Mouse (Mus musculus) MEL (cell line): ENCODE results near the gene Nuf2. TPM values are rescaled to one million over a fixed set of nuclear protein-coding genes. Genes with fewer than 3 reads are reported as not detected.
A peak's percentile ranks its signal among the peaks of the same experiment; 100 is the strongest.

Experiments used
- DNase-seq: peaks from one replicate; pipeline ENCODE4 v3.0.0; 2011; ENCODE audit warnings: low read depth, low spot score
- H3K27ac ChIP-seq: 2 replicates; pipeline ENCODE4 v1.5.1; 2012; ENCODE audit warnings: low read depth, mild to moderate bottlenecking, control low read depth, low read length, moderate library complexity; ENCODE audit not compliant: control insufficient read depth
- H3K27me3 ChIP-seq, 2 experiments: fragments of 150-350 bp in 1 of 2; sonication (generic) in 1 of 2; 2 replicates each; pipeline ENCODE4 v1.6.1; 2012; ENCODE audit warnings: low read length in 2 of 2, mild to moderate bottlenecking in 2 of 2, improper control_type of control experiment in 1 of 2, moderate library complexity in 1 of 2; ENCODE audit not compliant: insufficient read depth in 2 of 2, control insufficient read depth in 1 of 2
- H3K36me3 ChIP-seq, 2 experiments: 2 replicates each; pipeline ENCODE4 v1.6.1; 2012 to 2014; ENCODE audit warnings: low read length in 2 of 2, improper control_type of control experiment in 1 of 2, inconsistent platforms in 1 of 2, mild to moderate bottlenecking in 1 of 2; ENCODE audit not compliant: insufficient read depth in 2 of 2, control insufficient read depth in 1 of 2
- H3K4me1 ChIP-seq, 2 experiments: fragments of 150-350 bp in 1 of 2; sonication (generic) in 1 of 2; 2 replicates each; pipeline ENCODE4 v1.6.1; 2012; ENCODE audit warnings: low read length in 2 of 2, improper control_type of control experiment in 1 of 2, mild to moderate bottlenecking in 1 of 2; ENCODE audit not compliant: insufficient read depth in 2 of 2, control insufficient read depth in 1 of 2
- H3K4me3 ChIP-seq, 2 experiments: fragments of 150-350 bp in 1 of 2; sonication (generic) in 1 of 2; 2 replicates each; pipeline ENCODE4 v1.5.1; 2012; ENCODE audit warnings: low read depth in 2 of 2, low read length in 2 of 2, mild to moderate bottlenecking in 2 of 2, moderate library complexity in 2 of 2, control low read depth in 1 of 2, improper control_type of control experiment in 1 of 2; ENCODE audit not compliant: control insufficient read depth in 1 of 2, insufficient read depth in 1 of 2
- H3K79me2 ChIP-seq: 2 replicates; pipeline ENCODE4 v1.6.1; 2012; ENCODE audit warnings: mild to moderate bottlenecking, low read length, moderate library complexity; ENCODE audit not compliant: control insufficient read depth, poor library complexity, insufficient read depth
- H3K9ac ChIP-seq: 2 replicates; pipeline ENCODE4 v1.6.1; 2012; ENCODE audit warnings: low read depth, mild to moderate bottlenecking, control low read depth, low read length, moderate library complexity; ENCODE audit not compliant: control insufficient read depth, poor library complexity, severe bottlenecking
- H3K9me3 ChIP-seq: fragments of 150-350 bp; sonication (generic); replicated peaks from 2 replicates; pipeline ENCODE4 v1.6.1; 2012; ENCODE audit warnings: mild to moderate bottlenecking, low read length, improper control_type of control experiment, moderate library complexity; ENCODE audit not compliant: insufficient read depth
- BHLHE40 ChIP-seq: IDR thresholded peaks from 2 replicates; pipeline ENCODE4 v1.6.1; 2012; ENCODE audit warnings: low read depth, mild to moderate bottlenecking, inconsistent platforms, low read length, improper control_type of control experiment, borderline replicate concordance
- CHD1 ChIP-seq: IDR thresholded peaks from 2 replicates; pipeline ENCODE4 v1.6.1; 2012; ENCODE audit warnings: low read depth, mild to moderate bottlenecking, inconsistent platforms, low read length, improper control_type of control experiment
- CTCF ChIP-seq, 3 experiments: IDR thresholded peaks in 2 of 3; conservative IDR thresholded peaks in 1 of 3; 2 replicates each; pipeline ENCODE4 v1.5.1; 2011 to 2012; ENCODE audit warnings: low read length in 3 of 3, low read depth in 2 of 3, mild to moderate bottlenecking in 2 of 3, improper control_type of control experiment in 1 of 3, inconsistent platforms in 1 of 3, mixed read lengths in 1 of 3, moderate library complexity in 1 of 3; ENCODE audit not compliant: control insufficient read depth in 1 of 3, insufficient read depth in 1 of 3, poor library complexity in 1 of 3, severe bottlenecking in 1 of 3
- ELF1 ChIP-seq: IDR thresholded peaks from 2 replicates; pipeline ENCODE4 v1.6.1; 2014; ENCODE audit warnings: low read depth, mild to moderate bottlenecking, inconsistent platforms, low read length, improper control_type of control experiment, moderate library complexity
- EP300 ChIP-seq, 2 experiments: IDR thresholded peaks; 2 replicates each; pipeline ENCODE4 v1.6.1; 2011; ENCODE audit warnings: improper control_type of control experiment in 2 of 2, low read length in 2 of 2, low read depth in 1 of 2, mild to moderate bottlenecking in 1 of 2
- GABPA ChIP-seq: IDR thresholded peaks from 2 replicates; pipeline ENCODE4 v1.6.1; 2012; ENCODE audit warnings: low read depth, mild to moderate bottlenecking, inconsistent platforms, low read length, improper control_type of control experiment, moderate library complexity
- GATA1 ChIP-seq: IDR thresholded peaks from 2 replicates; pipeline ENCODE4 v1.6.1; 2011; ENCODE audit warnings: low read depth, low read length, improper control_type of control experiment
- JUND ChIP-seq: IDR thresholded peaks from 2 replicates; pipeline ENCODE4 v1.6.1; 2011; ENCODE audit warnings: low read depth, mild to moderate bottlenecking, improper control_type of control experiment, low read length
- MEF2A ChIP-seq: IDR thresholded peaks from 2 replicates; pipeline ENCODE4 v1.6.1; 2014; ENCODE audit warnings: low read depth, mild to moderate bottlenecking, inconsistent platforms, low read length, improper control_type of control experiment; ENCODE audit not compliant: poor library complexity, insufficient replicate concordance, severe bottlenecking; ENCODE audit errors: extremely low read depth
- MYB ChIP-seq: IDR thresholded peaks from 2 replicates; pipeline ENCODE4 v1.6.1; 2011; ENCODE audit warnings: mild to moderate bottlenecking, low read depth, low read length, improper control_type of control experiment
- POLR2AphosphoS2 ChIP-seq: IDR thresholded peaks from 2 replicates; pipeline ENCODE4 v1.6.1; 2011; ENCODE audit warnings: low read length, improper control_type of control experiment
- POLR2AphosphoS5 ChIP-seq: IDR thresholded peaks from 2 replicates; pipeline ENCODE4 v1.6.1; 2012; ENCODE audit warnings: low read depth, borderline replicate concordance, mild to moderate bottlenecking, inconsistent platforms, low read length, moderate library complexity, mixed read lengths
- RAD21 ChIP-seq: IDR thresholded peaks from 2 replicates; pipeline ENCODE4 v1.6.1; 2011; ENCODE audit warnings: mild to moderate bottlenecking, low read depth, low read length, improper control_type of control experiment
- SMC3 ChIP-seq: IDR thresholded peaks from 2 replicates; pipeline ENCODE4 v1.6.1; 2011; ENCODE audit warnings: low read depth, low read length, improper control_type of control experiment
- USF2 ChIP-seq, 2 experiments: IDR thresholded peaks; 2 replicates each; pipeline ENCODE4 v1.6.1; 2011 to 2012; ENCODE audit warnings: improper control_type of control experiment in 2 of 2, low read length in 2 of 2, borderline replicate concordance in 1 of 2, inconsistent platforms in 1 of 2, low read depth in 1 of 2, mild to moderate bottlenecking in 1 of 2; ENCODE audit not compliant: insufficient read depth in 1 of 2
- ZNF384 ChIP-seq: IDR thresholded peaks from 2 replicates; pipeline ENCODE4 v1.6.1; 2012; ENCODE audit warnings: low read depth, mild to moderate bottlenecking, inconsistent platforms, low read length, improper control_type of control experiment
- polyA plus RNA-seq, 2 experiments: library from polyadenylated mRNA; stranded (reverse) in 1 of 2; unstranded in 1 of 2; fragments of >175 nt in 1 of 2; fragments of >200 nt in 1 of 2; gene quantifications; 2 replicates each; pipeline versions ENCODE4 v1.2.1 to v1.2.4; 2012; ENCODE audit warnings: low replicate concordance in 2 of 2, low read depth in 1 of 2; ENCODE audit not compliant: insufficient read length in 2 of 2, insufficient read depth in 1 of 2, missing spikeins in 1 of 2
- total RNA-seq: library from RNA; depleted of rRNA; stranded (reverse); fragments of 300-350 nt; gene quantifications from 2 replicates; pipeline ENCODE4 v1.2.3, GENCODE M21; 2012

Nuf2 gene
- total and polyA plus RNA-seq, 3 experiments: 34.7 to 99.2 (median 44.4) TPM

DNA sequence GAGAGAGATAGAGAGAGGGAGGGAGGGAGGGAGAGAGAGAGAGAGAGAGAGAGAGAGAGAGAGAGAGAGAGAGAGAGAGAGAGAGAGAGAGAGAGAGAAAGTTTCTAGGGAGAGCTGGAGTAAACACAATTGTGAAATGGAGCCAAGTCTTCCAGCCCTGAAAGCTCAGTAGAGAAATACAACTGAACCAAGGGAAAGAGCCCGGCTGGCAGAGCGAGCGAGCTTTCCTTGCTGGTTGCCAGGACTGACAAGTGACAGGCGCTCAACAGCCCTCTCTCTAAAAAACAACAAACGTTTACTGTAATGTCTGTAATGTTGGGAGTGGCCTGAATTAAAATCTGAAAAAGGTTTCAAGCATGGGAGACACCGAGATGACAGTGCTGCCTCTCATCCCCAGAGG lies 24.9 kb downstream of the Nuf2 start:
- Histone ChIP-seq H3K79me2 (no peaks in the 10 kb centered on the region), H3K36me3 (peaks cover 0 to 24% of the 10 kb centered on the region in 2 experiments; a peak in 2 of 4 replicates), H3K9me3 (no peaks in the 10 kb centered on the region), H3K27me3 (no peaks in the 10 kb centered on the region), H3K4me3 (no peak overlapping the region), H3K4me1 (no peaks in the 10 kb centered on the region), H3K27ac (no peak overlapping the region), H3K9ac (no peak overlapping the region)
- DNase-seq: no peak
- TF ChIP-seq GABPA: no peak
- TF ChIP-seq BHLHE40: no peak
- no peak for TF ChIP-seq RAD21
- no peak for TF ChIP-seq ZNF384
- no peak for TF ChIP-seq JUND
- no peak for TF ChIP-seq ELF1
- no peak for TF ChIP-seq CHD1
- TF ChIP-seq GATA1: no peak
- no peak for TF ChIP-seq USF2 (IDR thresholded peaks at IDR 0.05; ENCODE audit: borderline replicate concordance in 1 of 2, insufficient read depth in 1 of 2, low read depth in 1 of 2, low read length in 2 of 2)
- no peak for TF ChIP-seq EP300 (IDR thresholded peaks at IDR 0.05; ENCODE audit: low read depth in 1 of 2, low read length in 2 of 2)
- no peak for TF ChIP-seq MYB

DNA sequence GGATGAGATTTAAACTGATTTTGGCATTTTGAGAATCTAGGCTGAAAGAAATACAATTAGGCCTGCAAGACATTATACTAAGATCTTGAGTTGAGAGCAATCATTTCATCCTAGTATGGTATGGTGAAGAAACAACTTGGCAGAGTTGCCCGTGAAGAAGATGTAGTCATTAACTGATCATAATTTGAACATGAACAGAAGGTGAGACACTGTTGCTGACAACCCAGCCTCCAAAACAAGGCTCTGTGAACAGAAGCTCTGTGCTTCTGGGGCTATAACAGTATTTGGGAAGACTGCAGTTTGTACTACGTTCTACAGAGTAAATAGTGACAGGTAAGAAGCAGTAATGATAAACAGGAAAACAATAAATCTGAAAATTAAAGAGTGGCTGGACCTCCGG lies 28.4 kb downstream of the Nuf2 start:
- DNase-seq: no peak
- TF ChIP-seq POLR2AphosphoS5 (no peak), MEF2A (no peak)
- Histone ChIP-seq H3K4me1 (no peaks in the 10 kb centered on the region), H3K9ac (no peak overlapping the region), H3K27me3 (no peaks in the 10 kb centered on the region), H3K27ac (no peak overlapping the region), H3K36me3 (peaks cover 0 to 15% of the 10 kb centered on the region in 2 experiments; a peak in 2 of 4 replicates), H3K79me2 (no peaks in the 10 kb centered on the region), H3K9me3 (no peaks in the 10 kb centered on the region), H3K4me3 (no peak overlapping the region)

DNA sequence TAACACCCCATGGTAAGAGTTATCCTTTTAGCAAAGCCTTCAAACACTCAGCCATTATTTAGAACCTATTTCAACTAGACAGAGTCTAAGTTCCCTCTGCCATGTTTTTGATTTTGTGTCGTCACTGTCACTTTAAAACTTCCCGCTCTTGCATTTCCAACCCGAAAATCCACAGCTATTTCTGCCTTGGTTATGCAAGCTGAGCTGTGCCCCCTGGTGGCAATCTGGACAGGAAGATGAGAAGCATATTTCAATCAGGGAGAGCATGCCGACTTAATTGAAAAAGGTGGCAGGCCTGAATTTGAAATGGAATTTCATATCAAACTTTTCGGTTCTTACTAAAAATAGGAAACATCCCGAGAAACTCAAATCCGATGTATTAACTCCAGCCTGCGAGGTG lies 35.6 kb downstream of the Nuf2 start:
- TF ChIP-seq POLR2AphosphoS2 (no peak), EP300 (IDR thresholded peaks at IDR 0.05; ENCODE audit: low read depth in 1 of 2, low read length in 2 of 2) (no peak), SMC3 (peak; percentile 57), GATA1 (no peak), RAD21 (peak; percentile 16), CTCF (IDR thresholded peaks at IDR 0.05 in 2 of 3, conservative IDR thresholded peaks at IDR 0.05 in 1 of 3; ENCODE audit: control insufficient read depth in 1 of 3, insufficient read depth in 1 of 3, low read depth in 2 of 3, low read length in 3 of 3, poor library complexity in 1 of 3, severe bottlenecking in 1 of 3) (peak; percentile 28 to 51 (median 50); a peak in 5 of 6 replicates)
- peak; percentile 45 for DNase-seq
- Histone ChIP-seq H3K27ac (no peak overlapping the region), H3K9me3 (no peaks in the 10 kb centered on the region), H3K4me3 (no peak overlapping the region), H3K36me3 (0 out of 4 replicates have a peak, but pooled peaks cover 0 to 2% of the 10 kb centered on the region in 2 experiments), H3K27me3 (no peaks in the 10 kb centered on the region), H3K4me1 (no peaks in the 10 kb centered on the region), H3K9ac (no peak overlapping the region), H3K79me2 (no peaks in the 10 kb centered on the region)
